Mouse (Mus musculus) C2C12 (cell line): ENCODE measurements around the gene Olfr1512.

Experiments used
- CEBPB ChIP-seq: IDR thresholded peaks from one replicate; pipeline ENCODE4 v1.6.1; 2011; ENCODE audit warnings: low read depth, mild to moderate bottlenecking, control low read depth, moderate library complexity
- CTCF ChIP-seq: IDR thresholded peaks from one replicate; pipeline ENCODE4 v1.5.1; 2011; ENCODE audit not compliant: control insufficient read depth, insufficient read depth, insufficient read length
- MYOG ChIP-seq: IDR thresholded peaks from one replicate; pipeline ENCODE4 v1.6.1; 2011; ENCODE audit not compliant: control insufficient read depth, insufficient read length; ENCODE audit errors: extremely low read depth

DNA sequence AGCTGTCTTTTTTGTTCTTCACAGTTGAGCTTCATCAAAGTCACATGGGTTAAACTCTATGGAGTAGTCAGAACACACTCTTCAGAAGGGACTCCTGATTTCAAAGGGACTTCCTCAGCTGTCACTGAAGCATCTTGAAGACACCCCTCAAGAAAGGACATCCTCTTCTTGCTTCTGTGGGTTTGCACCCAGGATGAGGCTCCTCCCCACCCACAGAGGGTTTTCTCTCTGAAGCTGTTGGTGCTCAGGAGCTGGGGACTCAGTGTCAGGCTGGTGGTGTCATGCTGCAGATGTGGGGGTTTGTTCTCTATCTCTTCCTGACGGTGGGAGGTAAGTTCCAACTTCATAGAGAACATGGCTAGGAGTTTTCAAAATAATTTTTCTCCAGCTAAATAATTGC lies 48.7 kb upstream of the Olfr1512 start:
- TF ChIP-seq MYOG (no peak), CTCF (no peak), CEBPB (no peak)
